Mouse (Mus musculus) intestine, embryonic 15.5 days (tissue): ENCODE measurements at regions not wholly inside any gene's neighbourhood (a gene's known extent, or its start where the extent isn't known, plus 50 kb on each side); places are given as distances from the start of the nearest gene placed in this dataset.

ENCODE experiments used
- ATAC-seq: fragments of 200-750 bp; cut with Nextera tagmentation; 2 replicates; pipeline ENCODE4 v1.8.0; 2017; ENCODE audit warnings: moderate TSS enrichment, moderate library complexity
- H3K27ac ChIP-seq: fragments of 300-500 bp; sonication (generic); 2 replicates; pipeline ENCODE4 v1.5.1; 2015; ENCODE audit warnings: mild to moderate bottlenecking, inconsistent platforms
- H3K27me3 ChIP-seq: fragments of 300-500 bp; sonication (generic); replicated peaks from 2 replicates; pipeline ENCODE4 v1.6.1; 2015; ENCODE audit warnings: inconsistent platforms
- H3K36me3 ChIP-seq: fragments of 300-500 bp; sonication (generic); 2 replicates; pipeline ENCODE4 v1.6.1; 2015; ENCODE audit warnings: inconsistent platforms
- H3K4me1 ChIP-seq: fragments of 300-500 bp; sonication (generic); replicated peaks from 2 replicates; pipeline ENCODE4 v1.6.1; 2015; ENCODE audit warnings: inconsistent platforms
- H3K4me2 ChIP-seq: fragments of 300-500 bp; sonication (generic); replicated peaks from 2 replicates; pipeline ENCODE4 v1.6.1; 2015; ENCODE audit warnings: mild to moderate bottlenecking, inconsistent platforms
- H3K4me3 ChIP-seq: fragments of 300-500 bp; sonication (generic); replicated peaks from 2 replicates; pipeline ENCODE4 v1.5.1; 2015; ENCODE audit warnings: inconsistent platforms
- H3K9ac ChIP-seq: fragments of 300-500 bp; sonication (generic); 2 replicates; pipeline ENCODE4 v1.6.1; 2015; ENCODE audit warnings: inconsistent platforms
- H3K9me3 ChIP-seq: fragments of 300-500 bp; sonication (generic); 2 replicates; pipeline ENCODE4 v1.6.1; 2016; ENCODE audit warnings: inconsistent platforms
- WGBS: fragments of 180-500 bp; shearing (Covaris S2); methylation state at CpG from one replicate; pipeline ENCODE4 v1.1.7; 2015; 5-methylcytosine and 5-hydroxymethylcytosine counted together

GRCm38 (mm10) chr14:31947246-31947645, 81.5 kb upstream of the Galnt15 start:
- Histone ChIP-seq H3K4me1 (no peaks in the 10 kb centered on the region), H3K4me2 (no peak overlapping the region), H3K9me3 (no peaks in the 10 kb centered on the region), H3K27me3 (no peaks in the 10 kb centered on the region), H3K9ac (no peak overlapping the region), H3K4me3 (no peak overlapping the region), H3K36me3 (no peaks in the 10 kb centered on the region), H3K27ac (no peak overlapping the region)
- no peak for ATAC-seq
- 47% methylated on average over 7 of the region's 7 CpGs for WGBS

GRCm38 (mm10) chr14:31951894-31952293, 76.9 kb upstream of the Galnt15 start:
- Histone ChIP-seq H3K4me3 (no peak overlapping the region), H3K27me3 (no peaks in the 10 kb centered on the region), H3K9ac (no peak overlapping the region), H3K9me3 (no peaks in the 10 kb centered on the region), H3K4me2 (no peak overlapping the region), H3K36me3 (no peaks in the 10 kb centered on the region), H3K4me1 (no peaks in the 10 kb centered on the region), H3K27ac (no peak overlapping the region)
- WGBS = 51% methylated on average over 3 of the region's 3 CpGs
- peak; percentile 51 for ATAC-seq

GRCm38 (mm10) chr14:31953783-31954182, 75.0 kb upstream of the Galnt15 start:
- 84% methylated on average over 4 of the region's 4 CpGs for WGBS

GRCm38 (mm10) chr14:31954945-31955344, 73.8 kb upstream of the Galnt15 start:
- no peak overlapping the region for H3K4me2 ChIP-seq
- H3K27ac ChIP-seq = no peak overlapping the region
- WGBS = 4% methylated on average over 4 of the region's 4 CpGs
- peak; percentile 61 for ATAC-seq
- H3K4me3 ChIP-seq = no peak overlapping the region
- H3K4me1 ChIP-seq = no peaks in the 10 kb centered on the region
- H3K27me3 ChIP-seq = no peaks in the 10 kb centered on the region
- H3K9me3 ChIP-seq = no peaks in the 10 kb centered on the region
- H3K36me3 ChIP-seq = no peaks in the 10 kb centered on the region
- no peak overlapping the region for H3K9ac ChIP-seq

More at GRCm38 (mm10) chr14:31953783-31954182, 75.0 kb upstream of the Galnt15 start:
- Histone ChIP-seq H3K27ac (no peak overlapping the region), H3K9me3 (no peaks in the 10 kb centered on the region), H3K4me1 (no peaks in the 10 kb centered on the region), H3K27me3 (no peaks in the 10 kb centered on the region), H3K9ac (no peak overlapping the region), H3K4me3 (no peak overlapping the region), H3K36me3 (no peaks in the 10 kb centered on the region), H3K4me2 (no peak overlapping the region)
- no peak for ATAC-seq

GRCm38 (mm10) chr14:31957211-31957638, 71.6 kb upstream of the Galnt15 start:
- Histone ChIP-seq H3K9me3 (no peaks in the 10 kb centered on the region), H3K36me3 (no peaks in the 10 kb centered on the region), H3K4me1 (no peaks in the 10 kb centered on the region), H3K27ac (no peak overlapping the region), H3K4me2 (no peak overlapping the region), H3K9ac (no peak overlapping the region), H3K27me3 (no peaks in the 10 kb centered on the region), H3K4me3 (no peak overlapping the region)
- 88% methylated on average over 10 of the region's 10 CpGs for WGBS
- no peak for ATAC-seq

- H3K4me3 ChIP-seq = no peak overlapping the region
- H3K4me1 ChIP-seq = 0 out of 2 replicates have a peak, but pooled peaks cover 2% of the 10 kb centered on the region
- no peaks in the 10 kb centered on the region for H3K9me3 ChIP-seq
- H3K4me2 ChIP-seq = no peak overlapping the region
- whole genome bisulfite sequencing = 78% methylated on average over 9 of the region's 9 CpGs
- H3K27me3 ChIP-seq = no peaks in the 10 kb centered on the region
- H3K27ac ChIP-seq = no peak overlapping the region
- no peak for ATAC-seq
- no peak overlapping the region for H3K9ac ChIP-seq
- H3K36me3 ChIP-seq = no peaks in the 10 kb centered on the region
These were observed 68.5 kb upstream of the Galnt15 start for GRCm38 (mm10) chr14:31960201-31960854.

GRCm38 (mm10) chr14:31961442-31961841, 67.3 kb upstream of the Galnt15 start:
- WGBS = 83% methylated on average over 5 of the region's 5 CpGs
- no peak for ATAC-seq
- 0 out of 2 replicates have a peak, but pooled peaks cover 2% of the 10 kb centered on the region for H3K4me1 ChIP-seq
- H3K27ac ChIP-seq = no peak overlapping the region
- H3K27me3 ChIP-seq = no peaks in the 10 kb centered on the region
- H3K4me3 ChIP-seq = no peak overlapping the region
- H3K36me3 ChIP-seq = no peaks in the 10 kb centered on the region
- H3K9me3 ChIP-seq = no peaks in the 10 kb centered on the region
- no peak overlapping the region for H3K9ac ChIP-seq
- H3K4me2 ChIP-seq = no peak overlapping the region

GRCm38 (mm10) chr14:31963131-31963911, 65.5 kb upstream of the Galnt15 start:
- Histone ChIP-seq H3K27ac (no peak overlapping the region), H3K9ac (no peak overlapping the region), H3K36me3 (no peaks in the 10 kb centered on the region), H3K4me2 (no peak overlapping the region), H3K4me3 (no peak overlapping the region), H3K27me3 (no peaks in the 10 kb centered on the region), H3K4me1 (0 out of 2 replicates have a peak, but pooled peaks cover 2% of the 10 kb centered on the region), H3K9me3 (no peaks in the 10 kb centered on the region)
- ATAC-seq = peak; percentile 36; the same call in 1 of the 2 replicates
- 29% methylated on average over 12 of the region's 12 CpGs for WGBS

- Histone ChIP-seq H3K4me2 (no peak overlapping the region), H3K36me3 (no peaks in the 10 kb centered on the region), H3K27ac (peak overlapping the region; percentile 44; the same call in 1 of the 2 replicates), H3K9me3 (no peaks in the 10 kb centered on the region), H3K4me1 (0 out of 2 replicates have a peak, but pooled peaks cover 2% of the 10 kb centered on the region), H3K4me3 (no peak overlapping the region), H3K9ac (no peak overlapping the region), H3K27me3 (no peaks in the 10 kb centered on the region)
- ATAC-seq = no peak
- 47% methylated on average over 2 of the region's 2 CpGs for WGBS
These were observed 64.7 kb upstream of the Galnt15 start for GRCm38 (mm10) chr14:31964076-31964475.

- 0 out of 2 replicates have a peak, but pooled peaks cover 2% of the 10 kb centered on the region for H3K4me1 ChIP-seq
- H3K36me3 ChIP-seq = no peaks in the 10 kb centered on the region
- H3K4me3 ChIP-seq = no peak overlapping the region
- no peak for ATAC-seq
- H3K9ac ChIP-seq = no peak overlapping the region
- 77% methylated on average over 4 of the region's 4 CpGs for WGBS
- no peaks in the 10 kb centered on the region for H3K27me3 ChIP-seq
- no peak overlapping the region for H3K4me2 ChIP-seq
- H3K9me3 ChIP-seq = no peaks in the 10 kb centered on the region
- H3K27ac ChIP-seq = no peak overlapping the region
These were observed 64.0 kb upstream of the Galnt15 start for GRCm38 (mm10) chr14:31964831-31965230.

GRCm38 (mm10) chr14:31969531-31969930, 59.3 kb upstream of the Galnt15 start:
- 83% methylated on average over 4 of the region's 4 CpGs for WGBS
- no peak overlapping the region for H3K4me2 ChIP-seq
- ATAC-seq = 0 out of 2 replicates have a peak, but pooled peaks have one; percentile 43
- H3K36me3 ChIP-seq = no peaks in the 10 kb centered on the region
- no peak overlapping the region for H3K9ac ChIP-seq
- no peaks in the 10 kb centered on the region for H3K27me3 ChIP-seq
- H3K4me1 ChIP-seq = no peaks in the 10 kb centered on the region
- H3K27ac ChIP-seq = no peak overlapping the region
- H3K4me3 ChIP-seq = no peak overlapping the region
- H3K9me3 ChIP-seq = no peaks in the 10 kb centered on the region

GRCm38 (mm10) chr14:31970245-31970830, 58.5 kb upstream of the Galnt15 start:
- 81% methylated on average over 3 of the region's 3 CpGs for WGBS
- no peak overlapping the region for H3K27ac ChIP-seq
- H3K27me3 ChIP-seq = no peaks in the 10 kb centered on the region
- no peak overlapping the region for H3K4me3 ChIP-seq
- no peaks in the 10 kb centered on the region for H3K36me3 ChIP-seq
- no peaks in the 10 kb centered on the region for H3K9me3 ChIP-seq
- H3K9ac ChIP-seq = no peak overlapping the region
- no peak for ATAC-seq
- H3K4me1 ChIP-seq = no peaks in the 10 kb centered on the region
- H3K4me2 ChIP-seq = no peak overlapping the region
